Mouse (Mus musculus) brain, embryonic 14.5 days (tissue): ENCODE results near the gene Btbd7. TPM values are rescaled to one million over a fixed set of nuclear protein-coding genes. Genes with fewer than 3 reads are reported as not detected.

Experiments
- DNase-seq: peaks from one replicate; pipeline ENCODE4 v3.0.0-alpha.2; 2011; ENCODE audit warnings: low read depth
- CTCF ChIP-seq: fragments of 200-500 bp; IDR thresholded peaks from 2 replicates; pipeline ENCODE4 v1.5.1; 2012; ENCODE audit warnings: inconsistent platforms, mild to moderate bottlenecking, moderate library complexity, borderline replicate concordance; ENCODE audit not compliant: insufficient read depth, insufficient read length; ENCODE audit errors: extremely low read depth
- POLR2A ChIP-seq: fragments of 200-500 bp; IDR thresholded peaks from 2 replicates; pipeline ENCODE4 v1.6.1; 2012; ENCODE audit warnings: mild to moderate bottlenecking, inconsistent platforms, borderline replicate concordance; ENCODE audit not compliant: poor library complexity, insufficient read depth, insufficient read length, severe bottlenecking; ENCODE audit errors: extremely low read depth
- polyA plus RNA-seq: library from polyadenylated mRNA; depleted of rRNA; stranded (reverse); fragments of >200 nt; gene quantifications from 2 replicates; pipeline ENCODE4 v1.2.3, GENCODE M21; 2012

Btbd7 gene
- polyA plus RNA-seq, 1 experiment, result 31.4 TPM

GRCm38 (mm10) chr12:102860806-102861205 is 17.5 kb downstream of the Btbd7 start:
- TF ChIP-seq CTCF (no peak), POLR2A (no peak)
- no peak for DNase-seq

- TF ChIP-seq CTCF, result no peak
- TF ChIP-seq POLR2A, result no peak
- DNase-seq, result no peak
These were observed 40.0 kb downstream of the Btbd7 start for GRCm38 (mm10) chr12:102838271-102838670.

GRCm38 (mm10) chr12:102832746-102833300 is 45.4 kb downstream of the Btbd7 start:
- no peak for DNase-seq
- TF ChIP-seq CTCF, result no peak
- no peak for TF ChIP-seq POLR2A

GRCm38 (mm10) chr12:102831888-102832287 is 46.4 kb downstream of the Btbd7 start:
- no peak for TF ChIP-seq POLR2A
- no peak for TF ChIP-seq CTCF
- DNase-seq, result no peak

- no peak for TF ChIP-seq CTCF
- TF ChIP-seq POLR2A, result no peak
- no peak for DNase-seq
These were observed 51.2 kb downstream of the Btbd7 start for GRCm38 (mm10) chr12:102827119-102827518.

- no peak for TF ChIP-seq POLR2A
- no peak for TF ChIP-seq CTCF
- DNase-seq, result no peak
These were observed 51.9 kb downstream of the Btbd7 start for GRCm38 (mm10) chr12:102826399-102826798.

- TF ChIP-seq POLR2A, result no peak
- TF ChIP-seq CTCF, result no peak
- no peak for DNase-seq
These were observed 63.4 kb downstream of the Btbd7 start for GRCm38 (mm10) chr12:102814858-102815257.

- TF ChIP-seq CTCF, result no peak
- TF ChIP-seq POLR2A, result no peak
- no peak for DNase-seq
These were observed 78.7 kb downstream of the Btbd7 start for GRCm38 (mm10) chr12:102799528-102799927.

- TF ChIP-seq CTCF (no peak), POLR2A (no peak)
- no peak for DNase-seq
These were observed 90.3 kb downstream of the Btbd7 start for GRCm38 (mm10) chr12:102787927-102788326.

- TF ChIP-seq CTCF (no peak), POLR2A (no peak)
- no peak for DNase-seq
These were observed 92.7 kb downstream of the Btbd7 start for GRCm38 (mm10) chr12:102785593-102785985.

- no peak for TF ChIP-seq POLR2A
- no peak for TF ChIP-seq CTCF
- no peak for DNase-seq
These were observed 93.2 kb downstream of the Btbd7 start for GRCm38 (mm10) chr12:102784899-102785592.

- TF ChIP-seq CTCF (no peak), POLR2A (no peak)
- no peak for DNase-seq
These were observed 95.4 kb downstream of the Btbd7 start for GRCm38 (mm10) chr12:102782841-102783240.
